Mouse (Mus musculus) MEL (cell line): ENCODE measurements around the gene Mrpl24.

ENCODE experiments used
- CTCF ChIP-seq, 3 experiments: IDR thresholded peaks in 2 of 3; conservative IDR thresholded peaks in 1 of 3; 2 replicates each; pipeline ENCODE4 v1.5.1; 2011 to 2012; ENCODE audit warnings: low read length in 3 of 3, low read depth in 2 of 3, mild to moderate bottlenecking in 2 of 3, improper control_type of control experiment in 1 of 3, inconsistent platforms in 1 of 3, mixed read lengths in 1 of 3, moderate library complexity in 1 of 3; ENCODE audit not compliant: control insufficient read depth in 1 of 3, insufficient read depth in 1 of 3, poor library complexity in 1 of 3, severe bottlenecking in 1 of 3
- GATA1 ChIP-seq: IDR thresholded peaks from 2 replicates; pipeline ENCODE4 v1.6.1; 2011; ENCODE audit warnings: low read depth, low read length, improper control_type of control experiment
- KAT2A ChIP-seq: conservative IDR thresholded peaks from 2 replicates; pipeline ENCODE4 v1.6.1; 2012; ENCODE audit warnings: low read depth, low read length, improper control_type of control experiment, inconsistent platforms
- MAFK ChIP-seq: IDR thresholded peaks from 2 replicates; pipeline ENCODE4 v1.6.1; 2011; ENCODE audit warnings: low read depth, mild to moderate bottlenecking, low read length, improper control_type of control experiment, borderline replicate concordance
- MAX ChIP-seq: IDR thresholded peaks from 2 replicates; pipeline ENCODE4 v1.6.1; 2011; ENCODE audit warnings: low read length, improper control_type of control experiment
- MXI1 ChIP-seq: IDR thresholded peaks from 2 replicates; pipeline ENCODE4 v1.6.1; 2011; ENCODE audit warnings: mild to moderate bottlenecking, low read depth, low read length, improper control_type of control experiment
- MYC ChIP-seq: IDR thresholded peaks from 2 replicates; pipeline ENCODE4 v1.6.1; 2011; ENCODE audit warnings: low read depth, mild to moderate bottlenecking, low read length, improper control_type of control experiment, moderate library complexity
- NRF1 ChIP-seq: IDR thresholded peaks from 2 replicates; pipeline ENCODE4 v1.6.1; 2014; ENCODE audit warnings: low read depth, mild to moderate bottlenecking, inconsistent platforms, low read length, improper control_type of control experiment, moderate library complexity; ENCODE audit not compliant: poor library complexity, insufficient read depth, severe bottlenecking
- POLR2A ChIP-seq, 2 experiments: IDR thresholded peaks; 2 replicates each; pipeline ENCODE4 v1.6.1; 2011 to 2012; ENCODE audit warnings: low read length in 2 of 2, mild to moderate bottlenecking in 2 of 2, control low read depth in 1 of 2, improper control_type of control experiment in 1 of 2, low read depth in 1 of 2, moderate library complexity in 1 of 2; ENCODE audit not compliant: control insufficient read depth in 1 of 2, insufficient read depth in 1 of 2, poor library complexity in 1 of 2
- POLR2AphosphoS5 ChIP-seq: IDR thresholded peaks from 2 replicates; pipeline ENCODE4 v1.6.1; 2012; ENCODE audit warnings: low read depth, borderline replicate concordance, mild to moderate bottlenecking, inconsistent platforms, low read length, moderate library complexity, mixed read lengths
- RCOR1 ChIP-seq: IDR thresholded peaks from 2 replicates; pipeline ENCODE4 v1.6.1; 2012; ENCODE audit warnings: low read depth, mild to moderate bottlenecking, inconsistent platforms, low read length, improper control_type of control experiment
- SIN3A ChIP-seq: IDR thresholded peaks from 2 replicates; pipeline ENCODE4 v1.6.1; 2012; ENCODE audit warnings: low read length, improper control_type of control experiment, inconsistent platforms
- SMC3 ChIP-seq: IDR thresholded peaks from 2 replicates; pipeline ENCODE4 v1.6.1; 2011; ENCODE audit warnings: low read depth, low read length, improper control_type of control experiment

DNA sequence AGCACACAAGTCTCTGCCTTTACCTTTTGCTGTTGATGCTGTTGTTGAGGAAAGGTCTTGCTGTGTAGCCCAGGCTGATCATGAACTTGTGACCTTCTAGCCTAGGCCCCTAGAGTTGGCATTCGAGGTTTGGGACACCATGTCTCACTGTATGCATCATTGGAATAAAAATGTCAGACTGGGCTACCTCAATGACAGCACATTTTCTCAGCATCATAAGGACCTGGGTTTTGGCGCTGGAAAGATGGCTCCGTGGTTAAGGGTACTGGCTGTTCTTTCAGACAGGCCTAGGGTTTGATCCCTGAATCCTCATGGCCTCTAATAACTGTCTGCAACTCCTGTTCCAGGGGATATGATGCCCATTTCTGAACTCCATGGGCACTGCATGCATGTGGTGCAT is 19.5 kb upstream of the Mrpl24 start:
- TF ChIP-seq MAFK (no peak), MXI1 (no peak), POLR2A (IDR thresholded peaks at IDR 0.05; ENCODE audit: control insufficient read depth in 1 of 2, insufficient read depth in 1 of 2, low read depth in 1 of 2, low read length in 2 of 2, poor library complexity in 1 of 2) (0 out of 4 replicates have a peak, but pooled peaks of 1 of the 2 experiments have one; percentile 31), RCOR1 (no peak), SIN3A (no peak), CTCF (IDR thresholded peaks at IDR 0.05 in 2 of 3, conservative IDR thresholded peaks at IDR 0.05 in 1 of 3; ENCODE audit: control insufficient read depth in 1 of 3, insufficient read depth in 1 of 3, low read depth in 2 of 3, low read length in 3 of 3, poor library complexity in 1 of 3, severe bottlenecking in 1 of 3) (no peak), GATA1 (no peak), SMC3 (no peak), MYC (no peak), MAX (no peak), POLR2AphosphoS5 (no peak), KAT2A (no peak), NRF1 (no peak)
